Mouse (Mus musculus) kidney, postnatal 0 days (tissue): Measurements from ENCODE around the gene Gm45837. TPM values are rescaled to one million over a fixed set of nuclear protein-coding genes. Genes with fewer than 3 reads are reported as not detected.
"Not testable (repeated sequence)": the region's sequence is repeated elsewhere in the genome, so short reads cannot be mapped to it uniquely, and the experiment has no call there.

Experiments
- ATAC-seq: fragments of 200-750 bp; cut with Nextera tagmentation; replicated peaks from 2 replicates; pipeline ENCODE4 v1.8.0; 2017; ENCODE audit warnings: low read depth, moderate number of reproducible peaks, moderate TSS enrichment, moderate library complexity; ENCODE audit not compliant: low FRiP score
- DNase-seq: peaks from one replicate; pipeline ENCODE4 v3.0.0-alpha.2; 2016; ENCODE audit warnings: low spot score
- H3K27ac ChIP-seq: fragments of 300-500 bp; sonication (generic); 2 replicates; pipeline ENCODE4 v1.5.1; 2014; ENCODE audit warnings: mild to moderate bottlenecking
- H3K27me3 ChIP-seq: fragments of 300-500 bp; sonication (generic); 2 replicates; pipeline ENCODE4 v1.6.1; 2014; ENCODE audit warnings: low read length, mixed read lengths; ENCODE audit not compliant: insufficient read depth
- H3K36me3 ChIP-seq: fragments of 300-500 bp; sonication (generic); 2 replicates; pipeline ENCODE4 v1.6.1; 2014; ENCODE audit warnings: low read length, mixed read lengths; ENCODE audit not compliant: insufficient read depth
- H3K4me1 ChIP-seq: fragments of 300-500 bp; sonication (generic); replicated peaks from 2 replicates; pipeline ENCODE4 v1.6.1; 2014; ENCODE audit warnings: antibody characterized with exemption, low read length, mixed read lengths; ENCODE audit not compliant: insufficient read depth
- H3K4me2 ChIP-seq: fragments of 300-500 bp; sonication (generic); 2 replicates; pipeline ENCODE4 v1.6.1; 2014; ENCODE audit warnings: mild to moderate bottlenecking, low read length, moderate library complexity, mixed read lengths
- H3K4me3 ChIP-seq: fragments of 300-500 bp; sonication (generic); replicated peaks from 2 replicates; pipeline ENCODE4 v1.5.1; 2014; ENCODE audit warnings: low read depth, low read length
- H3K9ac ChIP-seq: fragments of 300-500 bp; sonication (generic); 2 replicates; pipeline ENCODE4 v1.6.1; 2014; ENCODE audit warnings: low read depth, low read length
- H3K9me3 ChIP-seq: fragments of 300-500 bp; sonication (generic); replicated peaks from 2 replicates; pipeline ENCODE4 v1.6.1; 2016; ENCODE audit warnings: low read length, inconsistent platforms, mixed read lengths
- CTCF ChIP-seq: IDR thresholded peaks from 2 replicates; pipeline ENCODE4 v1.5.1; 2016; ENCODE audit warnings: antibody characterized with exemption, low read depth, mild to moderate bottlenecking, moderate library complexity
- WGBS: fragments of 180-500 bp; shearing (Covaris S2); extraction: QIAGEN DNeasy Blood & Tissue Kit; methylation state at CpG from one replicate; pipeline ENCODE4 v1.1.7; 2014; 5-methylcytosine and 5-hydroxymethylcytosine counted together
- microRNA counts: library from miRNA; unstranded; fragments of <30 nt; microRNA quantifications from one replicate; lab custom pipeline; 2015
- microRNA-seq: library from miRNA; unstranded; fragments of <30 nt; microRNA quantifications from one replicate; pipeline ENCODE4, GENCODE M21; 2016
- polyA plus RNA-seq: library from polyadenylated mRNA; unstranded; fragments of >200 nt; fragmentation: Nextera tagmentation; extraction: Ambion mirVana; gene quantifications from 2 replicates; pipeline ENCODE4 v1.2.1, GENCODE M21; 2015

Gm45837 gene
- polyA plus RNA-seq, 1 experiment from 2014 or later: 4.5 TPM

DNA sequence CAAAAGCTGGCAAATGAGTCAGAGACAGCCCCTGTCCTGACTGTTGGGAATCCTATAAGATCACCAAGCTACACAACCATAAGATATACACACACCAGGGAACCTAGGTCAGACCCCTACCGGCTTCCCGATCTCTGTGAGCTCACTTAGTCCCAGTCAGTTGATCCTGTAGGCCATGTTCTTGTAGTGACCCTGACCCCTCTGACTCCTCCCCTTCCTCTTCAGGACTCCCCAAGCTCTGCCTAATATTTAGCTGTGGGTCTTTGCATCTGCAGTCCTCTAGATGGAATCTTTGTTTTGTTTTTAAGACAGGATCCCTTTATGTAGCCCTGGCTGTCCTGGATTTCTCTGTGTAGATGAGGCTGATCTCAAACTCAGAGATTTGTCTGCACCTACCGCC lies 138.6 kb downstream of the Gm45837 start:
- no peak overlapping the region for H3K4me3 ChIP-seq
- H3K9me3 ChIP-seq: no peaks in the 10 kb centered on the region
- DNase-seq (no peak), ATAC-seq (no peak)
- H3K4me1 ChIP-seq: no peaks in the 10 kb centered on the region
- no peaks in the 10 kb centered on the region for H3K27me3 ChIP-seq
- H3K36me3 ChIP-seq: no peaks in the 10 kb centered on the region
- H3K9ac ChIP-seq: no peak overlapping the region
- TF ChIP-seq CTCF: no peak
- 79% methylated on average over 3 of the region's 3 CpGs for whole genome bisulfite sequencing
- H3K4me2 ChIP-seq: no peak overlapping the region
- no peak overlapping the region for H3K27ac ChIP-seq

DNA sequence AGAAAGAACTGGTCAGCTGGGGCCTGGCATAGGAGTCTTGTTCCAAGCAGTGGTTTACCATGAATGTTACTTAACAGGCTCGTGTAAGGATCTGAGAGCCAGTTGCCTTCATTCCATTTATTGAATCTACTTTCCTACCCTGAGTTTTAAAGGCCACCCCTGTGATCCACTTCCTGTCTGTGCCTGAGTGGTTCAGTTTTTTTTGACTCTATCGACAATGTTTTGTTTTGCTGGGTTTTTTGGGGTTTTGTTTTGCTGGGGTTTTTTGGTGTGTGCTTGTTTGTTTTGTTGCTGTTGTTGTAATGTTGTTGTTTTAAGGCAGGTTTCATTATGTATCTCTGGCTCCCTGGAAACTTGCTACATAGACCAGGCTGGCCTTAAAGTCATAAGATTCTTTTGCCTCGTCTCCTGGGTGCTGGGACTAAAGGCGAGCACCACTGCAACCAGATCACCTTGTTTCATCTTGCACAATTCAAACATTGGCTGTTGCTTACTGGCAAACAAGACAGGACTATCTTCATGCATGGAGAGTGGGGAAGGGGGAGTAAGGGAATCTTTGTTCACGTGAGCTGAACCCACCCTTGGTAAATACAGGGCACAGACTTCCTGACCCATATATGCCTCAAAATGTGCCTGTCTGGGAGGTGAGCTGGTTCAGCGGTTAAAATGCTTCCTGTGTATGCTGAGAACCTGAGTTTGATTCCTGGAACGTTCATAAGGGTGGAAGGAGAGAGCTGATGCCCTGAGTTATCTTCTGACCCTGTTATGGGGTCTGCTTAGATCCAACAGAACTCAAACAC lies 140.2 kb downstream of the Gm45837 start:
- WGBS: 60% methylated on average over 7 of the region's 7 CpGs
- Histone ChIP-seq H3K4me2 (no peak overlapping the region), H3K9me3 (no peaks in the 10 kb centered on the region), H3K27ac (no peak overlapping the region), H3K36me3 (no peaks in the 10 kb centered on the region), H3K9ac (no peak overlapping the region), H3K27me3 (no peaks in the 10 kb centered on the region), H3K4me3 (no peak overlapping the region), H3K4me1 (no peaks in the 10 kb centered on the region)
- no peak for TF ChIP-seq CTCF
- ATAC-seq (no peak), DNase-seq (no peak)

DNA sequence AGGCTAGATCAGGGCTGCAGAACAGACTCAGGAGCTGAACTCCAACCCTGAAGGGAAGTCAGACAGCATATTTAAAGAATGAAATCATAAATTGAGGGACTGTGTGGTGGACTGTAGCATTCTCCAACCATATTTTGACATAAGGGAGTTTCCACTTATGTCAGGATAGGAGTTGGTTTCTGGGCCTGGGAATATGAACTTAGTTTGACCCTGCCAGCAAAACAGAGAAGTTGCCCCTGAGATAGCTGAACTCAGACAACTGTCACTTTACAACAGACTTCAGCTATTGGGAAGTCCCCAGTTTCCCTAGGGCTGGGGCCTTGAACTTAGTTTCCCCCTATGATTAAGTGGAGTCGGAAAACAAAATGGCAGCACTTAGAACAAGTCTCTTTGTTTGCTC lies 140.8 kb downstream of the Gm45837 start:
- H3K4me1 ChIP-seq: no peaks in the 10 kb centered on the region
- no peaks in the 10 kb centered on the region for H3K27me3 ChIP-seq
- no peak overlapping the region for H3K27ac ChIP-seq
- H3K4me2 ChIP-seq: no peak overlapping the region
- no peaks in the 10 kb centered on the region for H3K36me3 ChIP-seq
- TF ChIP-seq CTCF: no peak
- 91% methylated on average over 1 of the region's 1 CpGs for WGBS
- no peak overlapping the region for H3K4me3 ChIP-seq
- no peaks in the 10 kb centered on the region for H3K9me3 ChIP-seq
- H3K9ac ChIP-seq: no peak overlapping the region
- ATAC-seq (no peak), DNase-seq (no peak)

DNA sequence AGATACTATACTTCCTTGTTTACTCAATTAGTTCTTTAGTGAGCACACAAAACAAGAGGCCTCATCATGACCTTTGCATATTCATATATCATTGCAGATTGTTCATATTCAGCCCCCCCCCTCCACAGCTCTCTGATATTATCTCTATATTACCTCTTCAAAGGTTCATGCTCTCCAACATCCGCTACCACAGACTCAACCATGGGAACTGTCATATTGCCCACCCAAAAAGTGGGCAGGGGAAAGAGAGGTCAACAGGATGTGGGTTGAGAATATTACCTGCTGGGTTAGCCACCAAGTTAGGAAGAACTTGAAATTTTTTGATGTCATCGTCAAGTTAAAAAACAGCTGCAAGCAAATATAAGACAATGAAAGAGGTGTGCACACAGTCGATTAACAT lies 144.8 kb downstream of the Gm45837 start:
- not testable (repeated sequence) for H3K4me1 ChIP-seq, H3K36me3 ChIP-seq, H3K9ac ChIP-seq, H3K4me2 ChIP-seq, H3K27ac ChIP-seq, H3K4me3 ChIP-seq, H3K9me3 ChIP-seq, DNase-seq, ATAC-seq, H3K27me3 ChIP-seq
- 97% methylated on average over 3 of the region's 3 CpGs for WGBS

DNA sequence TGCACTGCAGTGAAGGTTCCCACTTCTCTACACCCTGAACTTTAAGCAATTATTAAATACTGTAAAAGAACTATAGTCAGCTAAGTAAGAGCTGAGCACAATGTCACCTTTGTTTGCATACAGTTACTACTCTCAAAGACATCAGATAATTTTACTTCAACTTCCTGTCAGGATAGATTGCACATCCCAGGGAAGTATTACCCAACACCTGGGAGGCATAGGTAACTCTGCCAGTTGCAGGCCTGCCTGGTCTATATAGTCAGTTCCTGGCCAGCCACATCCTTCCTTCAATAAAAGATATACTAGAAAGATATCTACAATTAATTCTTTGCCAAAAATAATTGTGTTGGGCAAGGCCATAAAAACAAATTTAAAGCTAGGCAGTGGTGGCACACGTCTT lies 146.7 kb downstream of the Gm45837 start:
- Histone ChIP-seq H3K9me3 (no peaks in the 10 kb centered on the region), H3K27me3 (no peaks in the 10 kb centered on the region), H3K27ac (no peak overlapping the region), H3K4me3 (no peak overlapping the region), H3K4me1 (no peaks in the 10 kb centered on the region), H3K4me2 (no peak overlapping the region), H3K36me3 (no peaks in the 10 kb centered on the region), H3K9ac (no peak overlapping the region)
- ATAC-seq (no peak), DNase-seq (no peak)
- TF ChIP-seq CTCF: no peak
- 69% methylated on average over 1 of the region's 1 CpGs for WGBS

DNA sequence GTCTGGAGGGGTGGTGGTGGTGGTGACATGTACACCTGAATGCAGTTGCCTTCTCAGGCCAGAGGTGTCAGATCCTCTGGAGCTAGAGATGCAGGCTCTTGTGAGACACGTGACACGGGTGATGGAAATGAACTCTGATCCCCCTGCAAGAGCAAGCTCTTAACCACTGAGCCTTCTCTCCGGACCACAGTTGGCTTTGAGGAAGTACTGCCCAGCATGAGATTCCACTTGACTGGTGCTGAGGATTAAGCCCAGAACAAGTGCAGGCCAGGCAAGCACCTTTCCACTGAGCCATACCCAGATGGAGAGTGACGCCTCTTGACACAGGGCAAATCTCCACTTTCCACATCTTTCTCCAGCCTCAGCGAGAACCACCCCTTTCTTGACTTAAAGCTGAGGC lies 148.7 kb downstream of the Gm45837 start:
- not testable (repeated sequence) for H3K36me3 ChIP-seq, ATAC-seq, H3K9me3 ChIP-seq, H3K9ac ChIP-seq, H3K27ac ChIP-seq, DNase-seq, H3K27me3 ChIP-seq, H3K4me2 ChIP-seq, H3K4me1 ChIP-seq, H3K4me3 ChIP-seq
- WGBS: 61% methylated on average over 5 of the region's 5 CpGs

MicroRNAs encoded within 50 kb of the gene (microRNA counts, 519-probe panel; counts per million panel counts)
- microRNA mmu-miR-139-3p (lab: Ali Mortazavi, UCI): 330 counts per million, percentile 68 among the panel's probes with 10 or more counts
- 330 counts per million, percentile 68 among the panel's probes with 10 or more counts for microRNA mmu-miR-139-5p (lab: Ali Mortazavi, UCI)

Small RNAs within 50 kb of the gene (microRNA-seq; reads per million reads assigned to microRNA genes)
- gene Mir139: 3,831 reads per million, percentile 89 among the genes with 10 or more reads in this experiment

Other genes with a start within 250 kb of the Gm45837 start
- gene Atg16l2, start 108.6 kb upstream of the Gm45837 start, polyA plus RNA-seq: 16.0 and 17.0 TPM in 2 replicates
- gene Stard10, start 93.8 kb upstream of the Gm45837 start, polyA plus RNA-seq: 74.1 and 74.6 TPM in 2 replicates
- 65.8 and 70.4 TPM in 2 replicates for gene Arap1, start 62.8 kb upstream of the Gm45837 start, polyA plus RNA-seq
- 21.0 and 22.1 TPM in 2 replicates for gene Pde2a, start 10.8 kb downstream of the Gm45837 start, polyA plus RNA-seq
- not detected in 2 replicates for gene Art2b, start 174.7 kb downstream of the Gm45837 start, polyA plus RNA-seq